Mouse (Mus musculus) embryonic facial prominence, embryonic 10.5 days (tissue): ENCODE data around the gene Ptgfr. TPM values are rescaled to one million over a fixed set of nuclear protein-coding genes. Genes with fewer than 3 reads are reported as not detected.

Experiments
- DNase-seq: peaks from one replicate; pipeline ENCODE4 v3.0.0-alpha.2; 2017; ENCODE audit warnings: low spot score
- H3K27ac ChIP-seq: fragments of 300-500 bp; sonication (generic); replicated peaks from 2 replicates; pipeline ENCODE4 v1.5.1; 2016; ENCODE audit warnings: mild to moderate bottlenecking
- H3K27me3 ChIP-seq: fragments of 300-500 bp; sonication (generic); replicated peaks from 2 replicates; pipeline ENCODE4 v1.6.1; 2016; ENCODE audit warnings: low read depth, mild to moderate bottlenecking; ENCODE audit not compliant: poor library complexity, severe bottlenecking
- H3K36me3 ChIP-seq: fragments of 300-500 bp; sonication (generic); replicated peaks from 2 replicates; pipeline ENCODE4 v1.6.1; 2016; ENCODE audit warnings: mild to moderate bottlenecking, moderate library complexity
- H3K4me1 ChIP-seq: fragments of 300-500 bp; sonication (generic); 2 replicates; pipeline ENCODE4 v1.6.1; 2016
- H3K4me3 ChIP-seq: fragments of 300-500 bp; sonication (generic); 2 replicates; pipeline ENCODE4 v1.5.1; 2016; ENCODE audit warnings: mild to moderate bottlenecking, moderate library complexity
- H3K9me3 ChIP-seq: fragments of 300-500 bp; sonication (generic); 2 replicates; pipeline ENCODE4 v1.6.1; 2016; ENCODE audit warnings: mild to moderate bottlenecking
- WGBS: fragments of 180-500 bp; shearing (Covaris S2); methylation state at CpG from one replicate; pipeline ENCODE4 v1.1.7; 2016; 5-methylcytosine and 5-hydroxymethylcytosine counted together
- polyA plus RNA-seq: library from polyadenylated mRNA; unstranded; fragments of >200 nt; fragmentation: Nextera tagmentation; extraction: Ambion mirVana; gene quantifications from 2 replicates; pipeline ENCODE4 v1.2.1, GENCODE M21; 2016

Ptgfr gene
- 1.1 and 1.5 TPM in 2 replicates for polyA plus RNA-seq

GRCm38 (mm10) chr3:151836871-151837680 is at the start of gene Ptgfr:
Gene Ptgfr (minus strand): TSS chr3:151837630.
- peak within 1 kb of the TSS; percentile 79 for H3K27ac ChIP-seq
- peaks cover 17% of the 10 kb centered on the region for H3K4me1 ChIP-seq
- H3K27me3 ChIP-seq, result peaks cover 42% of the 10 kb centered on the region
- no peaks in the 10 kb centered on the region for H3K9me3 ChIP-seq
- H3K4me3 ChIP-seq, result peak within 1 kb of the TSS; percentile 70
- under 1% methylated on average over 30 of the region's 30 CpGs for WGBS
- peak; percentile 79 for DNase-seq
- H3K36me3 ChIP-seq, result no peaks in the 10 kb centered on the region

GRCm38 (mm10) chr3:151883881-151884280 is 46.5 kb upstream of the Ptgfr start:
- H3K27ac ChIP-seq, result no peak overlapping the region
- no peaks in the 10 kb centered on the region for H3K36me3 ChIP-seq
- 48% methylated on average over 5 of the region's 5 CpGs for WGBS
- peaks cover 6% of the 10 kb centered on the region for H3K4me1 ChIP-seq
- no peaks in the 10 kb centered on the region for H3K27me3 ChIP-seq
- DNase-seq, result no peak
- no peak overlapping the region for H3K4me3 ChIP-seq
- H3K9me3 ChIP-seq, result no peaks in the 10 kb centered on the region

- H3K36me3 ChIP-seq, result no peaks in the 10 kb centered on the region
- peaks cover 4% of the 10 kb centered on the region for H3K4me1 ChIP-seq
- WGBS, result 72% methylated on average over 2 of the region's 2 CpGs
- H3K27me3 ChIP-seq, result no peaks in the 10 kb centered on the region
- DNase-seq, result no peak
- no peak overlapping the region for H3K4me3 ChIP-seq
- no peak overlapping the region for H3K27ac ChIP-seq
- H3K9me3 ChIP-seq, result no peaks in the 10 kb centered on the region
Observed at GRCm38 (mm10) chr3:151879981-151880380, 42.6 kb upstream of the Ptgfr start.

GRCm38 (mm10) chr3:151868970-151869369 is 31.5 kb upstream of the Ptgfr start:
- no peak overlapping the region for H3K4me3 ChIP-seq
- no peaks in the 10 kb centered on the region for H3K9me3 ChIP-seq
- H3K4me1 ChIP-seq, result no peaks in the 10 kb centered on the region
- H3K36me3 ChIP-seq, result no peaks in the 10 kb centered on the region
- H3K27ac ChIP-seq, result no peak overlapping the region
- H3K27me3 ChIP-seq, result no peaks in the 10 kb centered on the region
- DNase-seq, result no peak

- DNase-seq, result no peak
- WGBS, result 88% methylated on average over 1 of the region's 1 CpGs
- Histone ChIP-seq H3K4me1 (peaks cover 3% of the 10 kb centered on the region; the same call in 1 of the 2 replicates), H3K27ac (no peak overlapping the region), H3K27me3 (no peaks in the 10 kb centered on the region), H3K36me3 (no peaks in the 10 kb centered on the region), H3K9me3 (no peaks in the 10 kb centered on the region), H3K4me3 (no peak overlapping the region)
Observed at GRCm38 (mm10) chr3:151851344-151851743, 13.9 kb upstream of the Ptgfr start.

- peaks cover 3% of the 10 kb centered on the region; the same call in 1 of the 2 replicates for H3K4me1 ChIP-seq
- no peak overlapping the region for H3K27ac ChIP-seq
- no peaks in the 10 kb centered on the region for H3K9me3 ChIP-seq
- no peaks in the 10 kb centered on the region for H3K36me3 ChIP-seq
- 50% methylated on average over 1 of the region's 1 CpGs for WGBS
- H3K27me3 ChIP-seq, result no peaks in the 10 kb centered on the region
- no peak overlapping the region for H3K4me3 ChIP-seq
- no peak for DNase-seq
Observed at GRCm38 (mm10) chr3:151850621-151851020, 13.2 kb upstream of the Ptgfr start.

- Histone ChIP-seq H3K27me3 (no peaks in the 10 kb centered on the region), H3K4me1 (peaks cover 12% of the 10 kb centered on the region; the same call in 1 of the 2 replicates), H3K36me3 (no peaks in the 10 kb centered on the region), H3K9me3 (no peaks in the 10 kb centered on the region), H3K27ac (no peak overlapping the region), H3K4me3 (no peak overlapping the region)
- DNase-seq, result no peak
- 89% methylated on average over 7 of the region's 7 CpGs for WGBS
Observed at GRCm38 (mm10) chr3:151846292-151846691, 8.9 kb upstream of the Ptgfr start.

GRCm38 (mm10) chr3:151844361-151845154 is 7.1 kb upstream of the Ptgfr start:
- no peak for DNase-seq
- no peaks in the 10 kb centered on the region for H3K36me3 ChIP-seq
- no peaks in the 10 kb centered on the region for H3K27me3 ChIP-seq
- H3K4me3 ChIP-seq, result no peak overlapping the region
- peaks cover 9% of the 10 kb centered on the region; the same call in 1 of the 2 replicates for H3K4me1 ChIP-seq
- no peaks in the 10 kb centered on the region for H3K9me3 ChIP-seq
- 51% methylated on average over 5 of the region's 5 CpGs for WGBS
- no peak overlapping the region for H3K27ac ChIP-seq

GRCm38 (mm10) chr3:151840688-151841087 is 3.3 kb upstream of the Ptgfr start:
- Histone ChIP-seq H3K9me3 (no peaks in the 10 kb centered on the region), H3K36me3 (no peaks in the 10 kb centered on the region), H3K27ac (no peak overlapping the region), H3K27me3 (peaks cover 26% of the 10 kb centered on the region), H3K4me3 (no peak overlapping the region), H3K4me1 (peaks cover 25% of the 10 kb centered on the region)
- no peak for DNase-seq
- 79% methylated on average over 3 of the region's 3 CpGs for WGBS

- DNase-seq, result no peak
- H3K36me3 ChIP-seq, result no peaks in the 10 kb centered on the region
- H3K27me3 ChIP-seq, result peaks cover 42% of the 10 kb centered on the region
- no peak overlapping the region for H3K27ac ChIP-seq
- H3K9me3 ChIP-seq, result no peaks in the 10 kb centered on the region
- WGBS, result 47% methylated on average over 6 of the region's 6 CpGs
- no peak overlapping the region for H3K4me3 ChIP-seq
- H3K4me1 ChIP-seq, result peaks cover 17% of the 10 kb centered on the region
Observed at GRCm38 (mm10) chr3:151838372-151838771, 942 bp upstream of the Ptgfr start.

- Histone ChIP-seq H3K27me3 (peaks cover 42% of the 10 kb centered on the region), H3K4me1 (peaks cover 17% of the 10 kb centered on the region), H3K27ac (peak overlapping the region; percentile 79), H3K4me3 (peak overlapping the region; percentile 70), H3K36me3 (no peaks in the 10 kb centered on the region), H3K9me3 (no peaks in the 10 kb centered on the region)
- DNase-seq, result no peak
- 41% methylated on average over 9 of the region's 9 CpGs for WGBS
Observed at GRCm38 (mm10) chr3:151837749-151838148, 319 bp upstream of the Ptgfr start.

GRCm38 (mm10) chr3:151836451-151836850 is 979 bp downstream of the Ptgfr start:
- 6% methylated on average over 5 of the region's 5 CpGs for WGBS
- no peak for DNase-seq
- no peak overlapping the region for H3K27ac ChIP-seq
- no peaks in the 10 kb centered on the region for H3K36me3 ChIP-seq
- H3K4me3 ChIP-seq, result peak overlapping the region; percentile 70
- peaks cover 42% of the 10 kb centered on the region for H3K27me3 ChIP-seq
- no peaks in the 10 kb centered on the region for H3K9me3 ChIP-seq
- peaks cover 17% of the 10 kb centered on the region for H3K4me1 ChIP-seq
